Mouse (Mus musculus): ENCODE results near the gene Siah1a. TPM values are rescaled to one million over a fixed set of nuclear protein-coding genes. Genes with fewer than 3 reads are reported as not detected.
A peak's percentile ranks its signal among the peaks of the same experiment; 100 is the strongest.

The Siah1a gene
- polyA plus RNA-seq, 1 experiment from 2014 or later, result 89.6 TPM

DNA sequence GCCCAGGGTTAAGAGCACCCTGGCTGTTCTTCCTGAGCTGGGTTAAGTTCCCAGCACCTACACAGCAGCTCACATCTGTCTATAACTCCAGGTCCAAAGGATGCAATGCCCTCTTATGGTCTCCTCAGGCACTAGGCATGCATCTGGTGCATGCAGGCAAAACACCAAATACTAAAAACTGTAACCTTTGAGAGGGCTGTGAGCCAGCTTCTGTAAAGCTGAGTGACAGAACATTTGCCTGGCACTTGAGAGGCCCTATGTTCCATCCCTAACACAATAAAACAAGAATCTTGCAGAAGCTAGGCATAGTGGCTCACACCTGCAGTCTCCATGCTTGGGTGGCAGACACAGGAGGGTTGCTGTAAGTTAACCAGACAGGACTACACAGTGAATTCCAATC is 4.1 kb downstream of the Siah1a start:
- Histone ChIP-seq H3K9me3 (replicated peaks) (no peaks in the 10 kb centered on the region), H3K27me3 (no peaks in the 10 kb centered on the region), H3K4me1 (peaks cover 35% of the 10 kb centered on the region), H3K4me3 (no peak overlapping the region), H3K9ac (no peak overlapping the region), H3K4me2 (no peak overlapping the region), H3K36me3 (ENCODE audit: poor library complexity, severe bottlenecking) (no peaks in the 10 kb centered on the region), H3K27ac (no peak overlapping the region)
- ATAC-seq, result no peak

DNA sequence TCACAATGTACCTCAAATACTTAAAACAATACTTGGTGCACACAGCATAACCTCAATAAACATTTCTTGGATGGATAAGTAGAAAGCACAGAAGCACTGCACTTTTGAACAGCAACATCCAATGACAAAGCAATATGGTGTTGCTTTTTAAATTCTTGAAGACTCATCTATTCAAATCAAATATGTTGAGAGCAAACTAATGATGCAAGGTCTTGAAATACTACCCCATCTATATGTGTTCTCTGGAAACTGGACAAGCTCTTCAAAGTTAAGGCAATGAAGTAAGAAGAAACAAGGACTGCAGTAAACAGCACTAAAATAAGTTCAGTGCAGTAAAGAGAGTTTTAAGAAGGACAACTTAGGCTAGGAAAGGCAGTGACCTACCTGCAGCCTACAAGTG is 4.8 kb downstream of the Siah1a start:
- H3K36me3 ChIP-seq (ENCODE audit: poor library complexity, severe bottlenecking), result no peaks in the 10 kb centered on the region
- no peak overlapping the region for H3K4me2 ChIP-seq
- H3K4me1 ChIP-seq, result peaks cover 31% of the 10 kb centered on the region
- H3K9me3 ChIP-seq (replicated peaks), result no peaks in the 10 kb centered on the region
- ATAC-seq, result no peak
- no peak overlapping the region for H3K9ac ChIP-seq
- H3K4me3 ChIP-seq, result no peak overlapping the region
- no peak overlapping the region for H3K27ac ChIP-seq
- H3K27me3 ChIP-seq, result no peaks in the 10 kb centered on the region

DNA sequence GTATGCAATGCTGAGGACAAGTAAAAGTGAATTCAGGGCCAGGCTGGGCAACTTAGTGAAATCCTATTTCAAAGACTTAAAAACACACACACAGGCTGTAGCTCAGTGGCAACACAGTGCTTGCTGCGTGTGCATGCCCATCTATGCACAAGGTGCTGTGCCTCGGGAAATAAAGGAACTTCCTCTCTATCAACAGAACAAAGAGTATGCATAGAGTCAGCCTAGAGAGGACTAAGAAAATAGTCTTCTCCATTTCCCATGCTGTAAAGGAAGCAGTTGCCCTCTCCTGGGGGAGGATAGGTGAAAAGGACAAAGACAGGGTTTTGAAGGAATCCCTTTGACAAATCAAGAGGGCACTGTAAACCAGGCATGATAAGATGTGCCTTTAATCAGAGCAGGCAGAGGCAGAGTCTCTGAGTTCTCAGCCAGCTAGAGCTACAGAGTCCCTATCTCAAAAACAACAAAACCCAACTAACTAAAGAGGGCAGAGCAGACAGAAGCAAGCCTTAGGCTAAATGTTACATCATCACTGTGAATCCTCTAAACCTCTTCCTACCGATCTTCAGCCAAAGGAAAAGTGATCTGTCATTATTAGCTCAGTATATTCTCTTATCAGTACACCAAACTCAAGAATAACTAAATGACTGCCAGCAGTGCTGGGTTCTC is 10.2 kb downstream of the Siah1a start:
- Histone ChIP-seq H3K27ac (no peak overlapping the region), H3K9me3 (replicated peaks) (no peaks in the 10 kb centered on the region), H3K4me1 (peaks cover 31% of the 10 kb centered on the region), H3K27me3 (no peaks in the 10 kb centered on the region), H3K9ac (no peak overlapping the region), H3K4me2 (no peak overlapping the region), H3K36me3 (ENCODE audit: poor library complexity, severe bottlenecking) (no peaks in the 10 kb centered on the region), H3K4me3 (no peak overlapping the region)
- ATAC-seq, result no peak
- WGBS, result 76% methylated on average over 3 of the region's 3 CpGs

DNA sequence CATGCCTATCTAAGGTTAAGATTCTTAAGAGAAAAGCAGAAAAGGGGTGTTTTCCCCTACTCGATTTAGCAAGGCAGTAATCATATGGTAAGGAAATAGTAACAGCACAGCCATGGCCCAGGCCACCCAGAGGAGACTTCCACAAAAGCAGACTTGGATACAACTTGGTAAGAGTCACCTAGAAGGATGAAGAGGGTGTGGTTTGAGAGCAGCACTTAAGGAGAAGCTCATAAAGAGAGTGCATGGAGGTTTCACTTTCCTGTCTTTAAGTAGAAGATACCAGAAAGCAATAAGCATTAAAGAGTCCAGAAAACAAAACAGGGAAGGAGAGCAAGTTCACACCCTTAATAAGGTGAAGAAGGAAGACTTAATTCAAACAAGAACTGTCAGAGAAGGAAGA is 10.8 kb downstream of the Siah1a start:
- Histone ChIP-seq H3K9ac (no peak overlapping the region), H3K4me2 (no peak overlapping the region), H3K36me3 (ENCODE audit: poor library complexity, severe bottlenecking) (no peaks in the 10 kb centered on the region), H3K4me3 (no peak overlapping the region), H3K27ac (no peak overlapping the region), H3K4me1 (peaks cover 37% of the 10 kb centered on the region), H3K27me3 (no peaks in the 10 kb centered on the region), H3K9me3 (replicated peaks) (no peaks in the 10 kb centered on the region)
- ATAC-seq, result no peak
- WGBS, result 85% methylated on average over 1 of the region's 1 CpGs

DNA sequence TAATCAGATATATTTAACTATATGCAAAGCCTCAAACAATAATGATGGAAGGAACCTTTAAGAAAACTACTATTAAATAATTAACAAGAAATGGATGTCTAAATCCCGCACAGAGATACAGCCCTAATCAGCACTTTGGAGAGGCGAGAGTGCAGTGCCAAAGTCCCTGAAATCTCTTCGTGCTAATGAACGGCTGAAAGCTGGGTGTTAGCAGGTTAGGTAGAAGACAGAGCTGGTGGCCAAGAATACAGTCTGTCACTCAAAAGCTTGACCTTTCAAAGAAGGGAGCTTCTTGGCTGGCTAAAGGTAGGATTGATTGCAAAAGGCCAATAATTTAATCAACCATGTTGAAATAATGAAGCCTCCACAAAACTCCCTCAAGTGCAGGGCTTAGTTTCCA is 11.6 kb downstream of the Siah1a start:
- 59% methylated on average over 4 of the region's 4 CpGs for WGBS
- ATAC-seq, result no peak
- H3K4me3 ChIP-seq, result no peak overlapping the region
- no peaks in the 10 kb centered on the region for H3K27me3 ChIP-seq
- no peak overlapping the region; the same call in 1 of the 2 replicates for H3K27ac ChIP-seq
- H3K4me1 ChIP-seq, result peaks cover 37% of the 10 kb centered on the region
- H3K9ac ChIP-seq, result no peak overlapping the region
- no peaks in the 10 kb centered on the region for H3K36me3 ChIP-seq (ENCODE audit: poor library complexity, severe bottlenecking)
- no peak overlapping the region for H3K4me2 ChIP-seq
- no peaks in the 10 kb centered on the region for H3K9me3 ChIP-seq (replicated peaks)

DNA sequence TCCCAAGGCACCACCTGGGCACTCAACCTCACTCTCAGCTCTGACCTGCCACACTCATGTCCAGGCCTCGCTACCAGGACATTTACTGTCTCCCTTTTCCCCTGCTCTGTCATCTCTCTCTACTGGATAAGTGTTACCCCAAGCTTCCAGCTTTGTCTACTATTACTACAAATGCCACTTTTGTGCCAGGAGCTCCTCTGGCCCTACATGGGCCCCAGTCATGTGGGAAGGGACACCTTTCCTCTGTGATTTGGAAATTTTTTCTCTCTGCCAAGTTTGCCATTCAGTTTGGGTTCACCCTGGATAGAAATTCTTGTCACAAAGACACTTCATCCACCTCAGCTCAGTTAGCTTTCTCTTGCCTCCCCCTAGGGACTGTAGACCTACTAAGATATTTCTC is 14.9 kb downstream of the Siah1a start:
- peaks cover 55% of the 10 kb centered on the region for H3K4me1 ChIP-seq
- no peak overlapping the region for H3K4me2 ChIP-seq
- no peak overlapping the region for H3K9ac ChIP-seq
- 82% methylated on average over 1 of the region's 1 CpGs for WGBS
- H3K27ac ChIP-seq, result peak overlapping the region; percentile 10; the same call in 1 of the 2 replicates
- no peak for ATAC-seq
- no peaks in the 10 kb centered on the region for H3K9me3 ChIP-seq (replicated peaks)
- no peaks in the 10 kb centered on the region for H3K27me3 ChIP-seq
- H3K4me3 ChIP-seq, result no peak overlapping the region
- H3K36me3 ChIP-seq (ENCODE audit: poor library complexity, severe bottlenecking), result peaks cover 11% of the 10 kb centered on the region; the same call in 1 of the 2 replicates

DNA sequence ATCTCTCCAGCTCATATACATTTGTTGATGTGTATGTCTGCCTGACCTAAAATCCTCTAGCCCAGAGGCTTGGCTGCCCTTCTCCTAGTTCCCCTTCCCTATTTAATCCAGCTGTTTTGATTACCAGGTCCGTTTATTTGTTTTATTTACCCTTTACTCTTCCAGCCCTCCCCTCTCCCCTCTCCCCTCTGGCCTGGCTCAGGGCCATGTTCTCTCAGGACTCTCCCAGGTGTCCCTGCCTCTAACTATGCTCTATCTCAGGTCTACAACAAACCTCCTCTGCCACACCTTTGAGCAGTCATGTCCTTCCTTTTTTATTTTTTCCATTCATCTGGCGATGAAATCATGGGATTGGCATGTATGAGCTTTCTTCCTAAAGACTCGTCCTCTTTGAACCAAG is 15.4 kb downstream of the Siah1a start:
- H3K27me3 ChIP-seq, result no peaks in the 10 kb centered on the region
- H3K4me2 ChIP-seq, result no peak overlapping the region
- no peak overlapping the region for H3K9ac ChIP-seq
- no peak overlapping the region for H3K4me3 ChIP-seq
- H3K36me3 ChIP-seq (ENCODE audit: poor library complexity, severe bottlenecking), result peaks cover 12% of the 10 kb centered on the region
- no peaks in the 10 kb centered on the region for H3K9me3 ChIP-seq (replicated peaks)
- WGBS, result 59% methylated on average over 3 of the region's 3 CpGs
- no peak for ATAC-seq
- peaks cover 49% of the 10 kb centered on the region for H3K4me1 ChIP-seq
- H3K27ac ChIP-seq, result peak overlapping the region; percentile 10; the same call in 1 of the 2 replicates

DNA sequence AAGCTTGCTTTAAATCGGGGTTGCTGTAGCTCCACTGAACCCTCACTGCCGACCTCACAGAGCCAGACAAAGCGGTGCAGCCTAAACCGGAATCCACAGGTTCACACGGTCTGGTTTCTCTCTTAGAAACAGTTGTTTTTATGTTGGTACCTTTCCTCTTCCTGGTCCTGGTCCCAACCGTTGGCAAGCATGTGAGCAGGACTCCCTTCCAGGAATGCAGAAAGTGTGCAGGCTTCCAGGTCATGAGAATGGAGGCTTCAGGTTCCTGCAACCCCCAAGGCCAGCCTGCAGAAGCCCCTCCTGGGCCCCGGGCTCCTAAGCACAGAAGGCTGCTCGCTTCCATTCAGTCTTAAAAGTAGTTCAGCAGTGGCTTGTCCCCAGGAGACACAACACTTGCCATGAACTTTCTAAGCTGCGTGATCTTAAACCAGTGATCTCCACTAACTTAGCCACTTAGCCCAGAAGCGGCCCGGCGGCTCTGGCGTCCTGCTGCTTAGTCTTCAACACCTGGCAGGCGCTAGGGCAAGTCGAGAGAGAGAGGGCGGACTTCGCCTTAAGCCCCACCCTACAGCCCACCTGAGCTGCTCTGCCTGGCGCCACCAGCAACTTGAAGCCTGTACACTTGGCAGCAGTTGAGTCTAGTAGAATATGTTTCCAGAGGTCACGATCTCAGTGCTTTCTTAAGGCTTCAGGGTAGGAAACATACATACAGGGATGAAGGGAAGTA is 17.3 kb downstream of the Siah1a start:
- H3K9me3 ChIP-seq (replicated peaks), result no peaks in the 10 kb centered on the region
- H3K4me2 ChIP-seq, result no peak overlapping the region
- H3K9ac ChIP-seq, result no peak overlapping the region
- no peak for ATAC-seq
- no peak overlapping the region for H3K4me3 ChIP-seq
- peaks cover 19% of the 10 kb centered on the region for H3K36me3 ChIP-seq (ENCODE audit: poor library complexity, severe bottlenecking)
- H3K27ac ChIP-seq, result no peak overlapping the region
- H3K27me3 ChIP-seq, result no peaks in the 10 kb centered on the region
- peaks cover 33% of the 10 kb centered on the region for H3K4me1 ChIP-seq
- 68% methylated on average over 19 of the region's 19 CpGs for WGBS

DNA sequence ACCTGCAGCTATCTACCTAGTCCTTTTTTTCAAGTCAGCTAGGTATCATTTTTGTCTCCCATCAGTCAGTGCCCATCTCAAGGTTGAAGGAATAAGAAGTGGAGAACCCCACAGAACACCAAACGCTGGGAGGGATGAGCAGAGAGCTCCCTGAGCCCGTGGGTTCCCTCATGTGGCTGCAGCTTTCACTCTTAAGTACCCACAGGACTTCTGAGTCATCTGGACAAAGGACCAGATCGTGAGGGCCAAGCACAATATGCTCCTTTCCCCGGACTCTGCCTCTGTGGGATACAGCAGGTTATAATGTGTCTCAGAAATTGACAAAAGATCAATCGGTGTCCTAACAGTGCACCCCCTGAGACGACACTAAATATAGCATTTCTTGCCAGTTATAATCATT is 18.8 kb downstream of the Siah1a start:
- H3K36me3 ChIP-seq (ENCODE audit: poor library complexity, severe bottlenecking), result peaks cover 30% of the 10 kb centered on the region
- ATAC-seq, result no peak
- H3K27ac ChIP-seq, result no peak overlapping the region
- WGBS, result 62% methylated on average over 6 of the region's 6 CpGs
- H3K27me3 ChIP-seq, result no peaks in the 10 kb centered on the region
- H3K4me3 ChIP-seq, result no peak overlapping the region
- no peaks in the 10 kb centered on the region for H3K9me3 ChIP-seq (replicated peaks)
- peaks cover 32% of the 10 kb centered on the region for H3K4me1 ChIP-seq
- no peak overlapping the region for H3K4me2 ChIP-seq
- H3K9ac ChIP-seq, result no peak overlapping the region

DNA sequence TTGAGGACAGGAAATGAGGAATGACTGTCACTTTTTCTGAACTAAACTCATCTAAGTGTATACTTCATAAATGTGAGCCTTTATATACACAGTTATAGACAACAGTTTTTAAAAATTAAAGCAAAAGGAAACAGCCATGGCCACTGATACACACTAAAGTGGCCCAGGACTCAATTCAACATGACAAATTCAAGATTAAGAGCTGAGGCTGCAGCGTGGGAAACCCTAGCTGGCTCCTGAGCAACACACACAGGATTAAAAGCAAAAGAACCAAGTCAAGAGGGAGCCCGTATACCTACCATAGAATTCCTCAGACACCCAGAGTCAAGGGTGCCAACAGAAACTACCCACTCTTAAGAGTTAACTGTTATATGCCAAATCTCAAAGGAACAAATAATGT is 24.2 kb downstream of the Siah1a start:
- Histone ChIP-seq H3K9me3 (replicated peaks) (no peaks in the 10 kb centered on the region), H3K4me1 (no peaks in the 10 kb centered on the region), H3K4me2 (no peak overlapping the region), H3K27me3 (no peaks in the 10 kb centered on the region), H3K9ac (no peak overlapping the region), H3K4me3 (no peak overlapping the region), H3K27ac (no peak overlapping the region), H3K36me3 (ENCODE audit: poor library complexity, severe bottlenecking) (peaks cover 39% of the 10 kb centered on the region)
- 93% methylated on average over 2 of the region's 2 CpGs for WGBS
- ATAC-seq, result no peak

DNA sequence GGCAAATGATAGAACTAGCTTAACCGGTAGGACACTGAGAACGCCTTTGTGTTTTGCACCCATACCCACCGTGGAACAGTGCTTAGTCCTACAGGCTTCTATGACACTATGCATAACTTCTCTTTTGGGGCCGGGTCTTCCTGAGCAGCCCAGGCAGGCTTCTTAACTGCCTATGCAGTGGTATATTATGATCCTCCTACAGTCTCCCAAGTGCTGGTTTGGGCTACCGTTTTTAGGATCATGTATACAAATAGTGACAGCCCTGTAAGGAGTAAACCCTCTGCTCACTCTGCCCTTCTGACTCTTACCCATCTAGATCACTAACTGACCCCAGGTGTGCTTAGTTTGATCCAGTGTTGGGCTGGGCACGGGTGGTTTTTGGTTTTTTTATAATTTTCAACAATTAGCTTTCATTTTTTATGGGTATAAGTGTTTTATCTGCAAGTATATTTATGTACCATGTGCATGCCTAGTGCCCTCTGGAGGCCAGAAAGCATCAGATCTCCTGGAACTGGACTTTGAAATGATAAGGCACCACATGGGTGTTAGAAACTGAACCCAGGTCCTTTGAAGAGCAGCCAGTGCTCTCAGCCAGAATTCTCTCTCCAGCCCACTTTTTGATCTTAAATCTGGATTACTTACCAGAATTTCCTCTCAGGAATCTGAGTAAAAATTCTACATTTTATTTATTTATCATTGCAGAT is 24.8 kb downstream of the Siah1a start:
- Histone ChIP-seq H3K27me3 (no peaks in the 10 kb centered on the region), H3K4me1 (no peaks in the 10 kb centered on the region), H3K36me3 (ENCODE audit: poor library complexity, severe bottlenecking) (peaks cover 44% of the 10 kb centered on the region), H3K4me3 (no peak overlapping the region), H3K27ac (no peak overlapping the region), H3K9ac (no peak overlapping the region), H3K9me3 (replicated peaks) (no peaks in the 10 kb centered on the region), H3K4me2 (no peak overlapping the region)
- no peak for ATAC-seq
- WGBS, result 98% methylated on average over 6 of the region's 6 CpGs

DNA sequence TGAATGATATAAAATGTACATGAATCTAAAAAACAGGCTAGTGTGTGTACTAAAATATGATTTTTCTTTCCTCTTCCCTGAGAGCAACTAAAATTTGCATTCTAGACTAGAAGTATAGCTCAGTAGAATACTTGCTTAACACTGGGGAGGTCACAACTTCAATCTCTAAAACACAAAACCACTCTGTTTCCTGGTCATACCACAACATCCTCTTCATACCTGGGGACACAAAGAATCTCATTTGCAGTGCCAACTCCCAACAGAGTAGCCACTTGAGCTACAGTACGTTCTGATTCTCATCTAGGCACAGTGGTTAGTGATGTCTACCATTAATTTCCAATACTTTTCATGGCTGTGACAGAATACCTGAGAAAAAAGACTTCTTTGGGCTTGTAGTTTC is 26.4 kb downstream of the Siah1a start:
- Histone ChIP-seq H3K36me3 (ENCODE audit: poor library complexity, severe bottlenecking) (peaks cover 44% of the 10 kb centered on the region), H3K9ac (no peak overlapping the region), H3K4me3 (no peak overlapping the region), H3K4me2 (no peak overlapping the region), H3K4me1 (peaks cover 9% of the 10 kb centered on the region), H3K9me3 (replicated peaks) (no peaks in the 10 kb centered on the region), H3K27ac (no peak overlapping the region), H3K27me3 (no peaks in the 10 kb centered on the region)
- no peak for ATAC-seq
- 90% methylated on average over 1 of the region's 1 CpGs for WGBS

Data from forebrain, embryonic 13.5 days (tissue).